Mouse (Mus musculus) myocyte (in vitro differentiated cells): ENCODE data around the gene Mmp17.

ENCODE experiments used
- E2F4 ChIP-seq: IDR thresholded peaks from one replicate; pipeline ENCODE4 v1.6.1; 2011; ENCODE audit warnings: mild to moderate bottlenecking, control low read depth, moderate library complexity; ENCODE audit not compliant: insufficient read depth
- MAX ChIP-seq: IDR thresholded peaks from one replicate; pipeline ENCODE4 v1.6.1; 2011; ENCODE audit warnings: low read depth, mild to moderate bottlenecking, control low read depth
- MYOD1 ChIP-seq, 3 experiments: IDR thresholded peaks; one replicate each; pipeline ENCODE4 v1.6.1; 2011; ENCODE audit warnings: control low read depth in 2 of 3, low read depth in 2 of 3, mild to moderate bottlenecking in 2 of 3, moderate library complexity in 1 of 3; ENCODE audit not compliant: insufficient read length in 2 of 3, control insufficient read depth in 1 of 3
- MYOG ChIP-seq, 3 experiments: IDR thresholded peaks; one replicate each; pipeline ENCODE4 v1.6.1; 2011; ENCODE audit warnings: control low read depth in 2 of 3, low read depth in 2 of 3, mild to moderate bottlenecking in 2 of 3; ENCODE audit not compliant: insufficient read length in 2 of 3, control insufficient read depth in 1 of 3, insufficient read depth in 1 of 3
- POLR2A ChIP-seq: IDR thresholded peaks from one replicate; pipeline ENCODE4 v1.6.1; 2011; ENCODE audit warnings: low read depth, mild to moderate bottlenecking, control low read depth, moderate library complexity; ENCODE audit not compliant: insufficient read length
- POLR2AphosphoS2 ChIP-seq: IDR thresholded peaks from one replicate; pipeline ENCODE4 v1.6.1; 2011; ENCODE audit warnings: low read depth, control low read depth; ENCODE audit not compliant: insufficient read length
- REST ChIP-seq: IDR thresholded peaks from one replicate; pipeline ENCODE4 v1.6.1; 2011; ENCODE audit warnings: mild to moderate bottlenecking, control low read depth, moderate library complexity; ENCODE audit not compliant: insufficient read depth, insufficient read length
- SRF ChIP-seq: IDR thresholded peaks from one replicate; pipeline ENCODE4 v1.6.1; 2011; ENCODE audit warnings: low read depth; ENCODE audit not compliant: control insufficient read depth, insufficient read length
- TCF12 ChIP-seq: IDR thresholded peaks from one replicate; pipeline ENCODE4 v1.6.1; 2011; ENCODE audit warnings: mild to moderate bottlenecking, control low read depth; ENCODE audit not compliant: poor library complexity, insufficient read depth, severe bottlenecking
- TCF3 ChIP-seq: IDR thresholded peaks from one replicate; pipeline ENCODE4 v1.6.1; 2011; ENCODE audit warnings: low read depth, control low read depth; ENCODE audit not compliant: insufficient read length
- USF1 ChIP-seq: IDR thresholded peaks from one replicate; pipeline ENCODE4 v1.6.1; 2011; ENCODE audit warnings: low read depth, mild to moderate bottlenecking, control low read depth, moderate library complexity

DNA sequence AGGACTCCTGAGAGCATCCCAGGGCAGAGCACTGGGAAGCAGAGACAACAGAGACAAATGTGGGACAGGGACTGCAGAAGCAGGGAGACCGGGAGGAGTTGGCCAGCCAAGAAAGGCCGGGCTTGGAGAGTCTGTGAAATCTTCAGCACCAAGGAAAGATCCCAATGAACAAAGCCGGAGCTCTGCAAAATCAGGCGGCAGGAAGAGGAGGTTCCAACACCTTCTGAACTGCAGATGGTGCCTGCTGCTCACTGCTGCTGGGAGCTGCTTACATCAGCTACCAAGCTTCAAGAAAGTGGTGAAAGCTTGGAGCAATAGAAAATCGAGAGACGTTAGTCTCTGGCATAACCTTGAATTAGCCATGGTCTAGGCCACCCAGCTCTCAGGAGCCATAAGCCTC lies 3.9 kb upstream of the Mmp17 start:
- TF ChIP-seq POLR2A, result no peak
- TF ChIP-seq USF1, result no peak
- TF ChIP-seq SRF, result no peak
- no peak for TF ChIP-seq MAX
- no peak for TF ChIP-seq POLR2AphosphoS2
- TF ChIP-seq TCF12, result no peak
- TF ChIP-seq MYOD1 (IDR thresholded peaks at IDR 0.05; ENCODE audit: control insufficient read depth in 1 of 3, insufficient read length in 2 of 3, low read depth in 2 of 3), result no peak
- TF ChIP-seq TCF3, result no peak
- TF ChIP-seq E2F4, result no peak
- no peak for TF ChIP-seq REST
- no peak for TF ChIP-seq MYOG (IDR thresholded peaks at IDR 0.05; ENCODE audit: control insufficient read depth in 1 of 3, insufficient read depth in 1 of 3, insufficient read length in 2 of 3, low read depth in 2 of 3)
